10 mouse cellular contexts compared by ENCODE assay signal in genomic region chr1:135828918-135829317, GRCm38 (mm10). TPM values are rescaled to one million over a fixed set of nuclear protein-coding genes. Genes with fewer than 3 reads are reported as not detected.
DNase-seq lines count a peak whose midpoint lies in the region; ATAC-seq lines count a peak whose summit lies in the region.
"Had no signal": no experiment of that assay in that cellular context is flagged by ENCODE, and none has a peak within 500 bp of the region (broad histone marks: within the 10 kb centered on the region; RNA-seq: fewer than 3 reads in every experiment).

No protein-coding gene starts in this region.

- peaks cover 76% of the 10 kb centered on the region for H3K27me3 ChIP-seq in liver, embryonic 12.5 days (replicated peaks)
- H3K27me3 ChIP-seq: Patski had no signal

- no peak overlapping the region for H3K27ac ChIP-seq in liver, embryonic 12.5 days

- H3K4me3 ChIP-seq in liver, embryonic 12.5 days, result no peak overlapping the region
- H3K4me3 ChIP-seq: heart, embryonic 13.5 days had no signal

- no peak overlapping the region for H3K9ac ChIP-seq in liver, embryonic 12.5 days

- H3K4me2 ChIP-seq in liver, embryonic 12.5 days, result no peak overlapping the region
- H3K4me2 ChIP-seq: heart, embryonic 13.5 days had no signal

- peak; percentile 47 for DNase-seq in adrenal gland, postnatal 10 days
- no peak for DNase-seq in adrenal gland, adult 18-20 months (ENCODE audit: low spot score in 2 of 2)
- peak; percentile 47 for DNase-seq in liver
- DNase-seq in layer of hippocampus, adult 9-10 months (ENCODE audit: low spot score), result peak; percentile 17
- peak; percentile 51 for DNase-seq in retina, postnatal 7 days (ENCODE audit: low read depth, low spot score)
- DNase-seq in cerebellum, adult 11 months, result no peak

- no peaks in the 10 kb centered on the region for H3K9me3 ChIP-seq in liver, embryonic 12.5 days (replicated peaks)
- H3K9me3 ChIP-seq: heart, embryonic 13.5 days had no signal

- no peaks in the 10 kb centered on the region for H3K36me3 ChIP-seq in liver, embryonic 12.5 days
- H3K36me3 ChIP-seq: heart, embryonic 13.5 days had no signal

- 21% methylated on average over 1 of the region's 1 CpGs for WGBS in liver, embryonic 12.5 days (ENCODE audit: insufficient replicate concordance)

- ATAC-seq in liver, embryonic 12.5 days, result no peak
- ATAC-seq in common myeloid progenitor, adult 5-6 weeks (replicated peaks; ENCODE audit: low read depth, poor library complexity, severe bottlenecking), result peak; percentile 80
- ATAC-seq: Patski had no signal

- no peaks in the 10 kb centered on the region for H3K4me1 ChIP-seq in liver, embryonic 12.5 days

RNA-seq across cellular contexts. Expression of gene Tnnt2, which starts 7.2 kb away (rescaled TPM):
- total RNA-seq in adrenal gland, postnatal 10 days (2021), result 1 to 10 TPM; 2.6 to 5.1 TPM
- 1 to 10 TPM; 1.3 to 2.2 TPM for total RNA-seq in adrenal gland, adult 18-20 months (2021)
- 1.5 and 3.3 TPM in 2 replicates for polyA plus RNA-seq in liver, embryonic 12.5 days (2016; fragmentation: Nextera tagmentation; extraction: Ambion mirVana)
- not detected in 2 replicates for total RNA-seq in common myeloid progenitor, adult 5-6 weeks (2017)

RNA-seq across cellular contexts. Expression of gene Lad1, which starts 10.5 kb away (rescaled TPM):
- total RNA-seq in adrenal gland, postnatal 10 days (2021), result under 1 TPM; 0.21 TPM
- under 1 TPM in 1 of 2 experiments, not detected in 1; 0.33 TPM for total RNA-seq in adrenal gland, adult 18-20 months (2021)
- polyA plus RNA-seq in liver, embryonic 12.5 days (2016; fragmentation: Nextera tagmentation; extraction: Ambion mirVana), result 0.26 and 0.79 TPM in 2 replicates
- not detected in 2 replicates for total RNA-seq in common myeloid progenitor, adult 5-6 weeks (2017)

RNA-seq across cellular contexts. Expression of gene Tnni1, which starts 49.7 kb away (rescaled TPM):
- total RNA-seq in adrenal gland, postnatal 10 days (2021), result 10 to 100 TPM in 1 of 2 experiments, 1 to 10 TPM in 1; 7.7 to 41.7 TPM
- under 1 TPM in 1 of 2 experiments, not detected in 1; 0.26 TPM for total RNA-seq in adrenal gland, adult 18-20 months (2021)
- 10.5 and 12.9 TPM in 2 replicates for polyA plus RNA-seq in liver, embryonic 12.5 days (2016; fragmentation: Nextera tagmentation; extraction: Ambion mirVana)
- total RNA-seq in common myeloid progenitor, adult 5-6 weeks (2017), result not detected in 2 replicates

Comparison
In these comparisons a context has a peak if more than half of its experiments do, and no peak if none do; other contexts are left out.
1. DNase-seq: peak in adrenal gland, postnatal 10 days (single experiment), liver (single experiment), layer of hippocampus, adult 9-10 months (single experiment) and retina, postnatal 7 days (single experiment); none in adrenal gland, adult 18-20 months (0 of 2) and cerebellum, adult 11 months (single experiment).